Mouse (Mus musculus) ES-Bruce4 (cell line): ENCODE results near the gene Sv2c.

Experiments
- CTCF ChIP-seq: IDR thresholded peaks from one replicate; pipeline ENCODE4 v1.8.1; 2011; ENCODE audit warnings: low read depth, low read length
- EP300 ChIP-seq: IDR thresholded peaks from 2 replicates; pipeline ENCODE4 v1.6.1; 2011; ENCODE audit warnings: low read depth, low read length; ENCODE audit not compliant: insufficient read depth

- TF ChIP-seq CTCF (no peak), EP300 (no peak)
Observed at GRCm38 (mm10) chr13:95909244-95909643, 223.1 kb downstream of the Sv2c start.
